Mouse (Mus musculus): Measurements from ENCODE around the gene Esrra. TPM values are rescaled to one million over a fixed set of nuclear protein-coding genes. Genes with fewer than 3 reads are reported as not detected.

Gene Esrra
- polyA plus RNA-seq, 1 experiment = 27.2 TPM

DNA sequence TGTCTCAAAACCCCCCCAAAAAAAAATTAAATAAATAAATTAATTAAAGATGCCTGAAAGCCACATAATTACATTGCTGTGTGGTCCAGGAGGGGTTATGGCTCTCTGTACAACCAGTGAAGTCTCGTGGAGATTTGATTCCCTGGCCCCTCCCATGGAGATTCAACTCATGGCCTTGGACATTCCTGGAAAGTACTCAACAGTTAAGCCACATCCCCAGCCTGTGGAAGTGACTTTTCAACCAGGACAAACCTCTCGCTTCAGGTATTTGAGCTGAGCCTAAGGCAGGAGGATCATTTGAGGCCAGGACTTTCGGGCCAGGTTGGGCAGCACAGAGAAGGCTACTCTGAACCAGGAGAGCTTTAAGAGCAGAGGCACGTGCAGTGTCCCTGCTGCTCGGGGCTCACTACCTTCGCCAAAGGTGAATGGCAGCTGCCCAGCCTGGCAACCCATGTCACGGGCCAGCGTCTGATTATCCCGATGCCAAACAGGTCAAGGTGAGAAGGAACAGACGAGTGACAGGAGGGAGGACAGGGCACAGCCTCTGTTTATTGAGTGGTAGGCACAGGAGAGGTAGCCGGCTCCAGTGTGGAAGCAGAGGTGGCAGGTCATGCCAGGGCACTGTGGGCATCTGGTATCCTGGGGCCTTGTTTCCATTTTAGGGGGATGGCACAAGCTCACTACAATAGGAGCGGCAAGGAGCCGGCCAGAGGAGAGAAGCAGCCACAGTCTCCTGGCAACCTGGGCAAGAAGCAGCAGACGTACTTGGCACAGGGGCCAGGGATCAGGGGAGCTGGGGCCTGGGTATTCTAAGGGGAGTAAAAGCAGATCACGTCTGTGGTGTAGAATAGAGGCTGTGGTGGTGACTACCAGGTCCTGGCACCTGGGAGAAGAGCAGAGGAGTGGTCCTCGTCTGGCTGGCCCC is 16.2 kb upstream of the Esrra start:
- 87% methylated on average over 16 of the region's 16 CpGs for WGBS
- H3K4me3 ChIP-seq (replicated peaks; ENCODE audit: control insufficient read depth, low read depth, low read length) = no peak overlapping the region
- TF ChIP-seq CTCF (IDR thresholded peaks at IDR 0.05; ENCODE audit: control insufficient read depth, insufficient read depth, low read length) (no peak), POLR2A (IDR thresholded peaks at IDR 0.05; ENCODE audit: borderline replicate concordance, control insufficient read depth, low read depth, low read length) (no peak)
- H3K27ac ChIP-seq (ENCODE audit: control insufficient read depth, insufficient read depth, low read depth, low read length, poor library complexity) = no peak overlapping the region
- H3K4me1 ChIP-seq (ENCODE audit: control insufficient read depth, insufficient read depth, low read length) = peaks cover 2% of the 10 kb centered on the region

DNA sequence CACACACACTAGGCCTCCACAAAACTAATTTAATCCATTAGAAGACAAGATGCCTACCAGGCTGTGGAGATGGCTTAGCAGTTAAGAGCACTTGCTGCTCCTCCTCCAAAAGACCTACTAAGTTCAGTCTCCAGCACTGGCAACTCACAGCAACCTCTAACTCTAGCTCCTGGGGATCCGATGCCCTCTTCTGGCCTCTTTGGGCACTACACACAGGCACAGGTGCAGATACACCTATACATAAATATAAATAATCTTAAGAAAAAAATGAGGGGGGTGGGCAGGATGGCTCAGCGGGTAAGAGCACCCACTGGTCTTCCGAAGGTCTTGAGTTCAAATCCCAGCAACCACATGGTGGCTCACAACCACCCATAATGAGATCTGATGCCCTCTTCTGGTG is 14.7 kb upstream of the Esrra start:
- TF ChIP-seq POLR2A (IDR thresholded peaks at IDR 0.05; ENCODE audit: borderline replicate concordance, control insufficient read depth, low read depth, low read length) (no peak), CTCF (IDR thresholded peaks at IDR 0.05; ENCODE audit: control insufficient read depth, insufficient read depth, low read length) (peak; percentile 61)
- Histone ChIP-seq H3K4me3 (replicated peaks; ENCODE audit: control insufficient read depth, low read depth, low read length) (no peak overlapping the region), H3K27ac (ENCODE audit: control insufficient read depth, insufficient read depth, low read depth, low read length, poor library complexity) (no peak overlapping the region), H3K4me1 (ENCODE audit: control insufficient read depth, insufficient read depth, low read length) (peaks cover 2% of the 10 kb centered on the region)
- 31% methylated on average over 3 of the region's 3 CpGs for WGBS

DNA sequence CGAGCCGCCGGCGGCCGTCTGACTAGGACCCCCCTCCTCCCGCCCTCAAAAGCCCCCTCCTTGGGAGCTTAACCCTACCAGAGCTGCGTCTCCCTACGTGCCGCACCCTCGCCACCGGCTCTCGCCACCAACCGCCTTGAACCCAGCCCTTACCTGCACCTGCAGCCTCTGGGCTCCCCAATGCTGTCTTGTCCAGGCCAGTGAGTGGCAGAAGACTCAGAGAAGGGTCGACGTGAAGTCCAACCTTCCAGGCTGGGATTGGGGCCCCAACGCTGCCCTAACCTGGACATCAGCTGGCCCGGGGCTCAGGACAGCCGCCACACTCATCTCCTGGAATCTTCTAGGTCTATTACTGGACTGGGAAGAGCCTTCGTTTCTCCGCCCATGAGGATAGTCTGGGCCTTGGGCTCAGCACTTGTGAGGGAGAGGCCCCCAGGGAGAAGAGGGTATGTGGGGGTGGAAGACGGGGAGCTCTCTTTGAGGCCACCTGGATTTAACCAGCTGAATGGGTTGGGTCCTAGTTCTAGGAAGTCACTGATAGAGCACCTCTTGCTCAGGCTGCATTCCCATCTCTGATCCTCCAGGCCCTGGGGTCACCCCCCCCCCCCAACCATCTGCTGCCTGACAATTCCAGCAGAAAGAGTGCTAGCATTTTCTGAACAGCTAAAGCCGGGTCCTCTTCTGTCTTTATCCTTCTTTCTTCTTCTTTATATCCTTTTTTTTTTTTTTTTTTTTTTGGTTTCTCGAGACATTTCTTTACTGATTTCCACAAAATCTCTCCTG is 12.8 kb upstream of the Esrra start, which contains the start of gene Kcnk4:
TSS of gene Kcnk4 (minus strand) at position 321 of the 783 bp plus-strand sequence.
- H3K4me1 ChIP-seq (ENCODE audit: control insufficient read depth, insufficient read depth, low read length) = peaks cover 2% of the 10 kb centered on the region; the same call in 1 of the 2 replicates
- no peak within 1 kb of the TSS for H3K27ac ChIP-seq (ENCODE audit: control insufficient read depth, insufficient read depth, low read depth, low read length, poor library complexity)
- 23% methylated on average over 23 of the region's 23 CpGs for WGBS
- no peak within 1 kb of the TSS for H3K4me3 ChIP-seq (replicated peaks; ENCODE audit: control insufficient read depth, low read depth, low read length)
- no peak for TF ChIP-seq CTCF (IDR thresholded peaks at IDR 0.05; ENCODE audit: control insufficient read depth, insufficient read depth, low read length)

DNA sequence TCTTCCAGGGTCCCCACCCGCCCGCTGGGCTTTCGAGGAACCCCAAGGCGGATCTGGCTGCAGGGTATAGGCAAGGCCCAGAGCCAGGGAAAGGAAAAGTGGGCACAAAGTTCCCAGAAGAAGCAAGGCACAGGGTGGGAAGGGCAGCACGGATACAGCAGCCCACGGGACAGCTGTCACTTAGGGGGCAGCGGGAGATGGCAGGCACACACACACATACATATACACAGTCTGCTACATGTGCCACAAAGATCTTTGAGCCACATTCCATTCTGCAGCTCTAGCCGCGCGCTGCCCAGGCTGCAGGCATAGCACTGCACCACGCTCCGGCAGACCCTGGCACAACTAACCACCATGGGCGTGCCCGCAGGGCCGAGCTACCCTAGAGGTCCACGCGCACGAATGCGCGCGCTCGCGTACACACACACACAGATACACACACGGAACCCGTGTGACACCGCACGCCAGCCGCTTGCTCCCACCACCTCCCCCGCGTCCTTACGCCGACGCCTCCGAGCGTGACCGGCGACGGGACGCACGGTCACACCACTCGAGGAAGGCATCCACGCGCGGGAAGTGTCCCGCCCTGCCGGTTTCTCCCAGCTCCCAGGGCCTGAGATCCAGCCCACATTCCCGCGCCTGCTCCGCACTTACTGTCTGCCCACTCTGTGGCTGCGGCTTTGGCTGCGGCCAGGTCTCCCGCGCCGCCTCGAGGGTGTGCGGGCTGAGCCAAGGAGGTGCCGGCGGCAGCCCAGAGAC is 12.0 kb upstream of the Esrra start:
- no peak overlapping the region for H3K4me3 ChIP-seq (replicated peaks; ENCODE audit: control insufficient read depth, low read depth, low read length)
- TF ChIP-seq CTCF (IDR thresholded peaks at IDR 0.05; ENCODE audit: control insufficient read depth, insufficient read depth, low read length) (no peak), POLR2A (IDR thresholded peaks at IDR 0.05; ENCODE audit: borderline replicate concordance, control insufficient read depth, low read depth, low read length) (no peak)
- WGBS = 5% methylated on average over 58 of the region's 58 CpGs
- peaks cover 2% of the 10 kb centered on the region; the same call in 1 of the 2 replicates for H3K4me1 ChIP-seq (ENCODE audit: control insufficient read depth, insufficient read depth, low read length)
- no peak overlapping the region for H3K27ac ChIP-seq (ENCODE audit: control insufficient read depth, insufficient read depth, low read depth, low read length, poor library complexity)

DNA sequence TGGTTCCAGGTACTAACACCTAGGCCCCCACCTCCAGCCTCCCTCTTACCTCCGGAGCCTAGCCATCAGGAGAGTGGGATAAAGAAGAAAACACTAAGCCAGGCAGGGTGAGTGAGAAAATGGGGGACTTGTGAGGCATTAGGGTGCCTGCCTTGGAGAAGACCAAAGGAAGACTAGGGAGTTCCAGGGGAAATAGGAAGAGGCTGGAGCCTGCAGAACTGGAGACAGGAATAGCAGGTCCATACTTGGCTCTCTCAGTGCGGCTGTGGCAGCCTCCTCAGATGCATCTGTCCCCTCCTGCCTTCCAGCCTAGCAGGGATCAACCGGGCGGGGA is 11.5 kb upstream of the Esrra start:
- Histone ChIP-seq H3K4me3 (replicated peaks; ENCODE audit: control insufficient read depth, low read depth, low read length) (no peak overlapping the region), H3K4me1 (ENCODE audit: control insufficient read depth, insufficient read depth, low read length) (peaks cover 2% of the 10 kb centered on the region; the same call in 1 of the 2 replicates), H3K27ac (ENCODE audit: control insufficient read depth, insufficient read depth, low read depth, low read length, poor library complexity) (no peak overlapping the region)
- TF ChIP-seq POLR2A (IDR thresholded peaks at IDR 0.05; ENCODE audit: borderline replicate concordance, control insufficient read depth, low read depth, low read length) (no peak), CTCF (IDR thresholded peaks at IDR 0.05; ENCODE audit: control insufficient read depth, insufficient read depth, low read length) (no peak)
- WGBS = 45% methylated on average over 4 of the region's 4 CpGs

DNA sequence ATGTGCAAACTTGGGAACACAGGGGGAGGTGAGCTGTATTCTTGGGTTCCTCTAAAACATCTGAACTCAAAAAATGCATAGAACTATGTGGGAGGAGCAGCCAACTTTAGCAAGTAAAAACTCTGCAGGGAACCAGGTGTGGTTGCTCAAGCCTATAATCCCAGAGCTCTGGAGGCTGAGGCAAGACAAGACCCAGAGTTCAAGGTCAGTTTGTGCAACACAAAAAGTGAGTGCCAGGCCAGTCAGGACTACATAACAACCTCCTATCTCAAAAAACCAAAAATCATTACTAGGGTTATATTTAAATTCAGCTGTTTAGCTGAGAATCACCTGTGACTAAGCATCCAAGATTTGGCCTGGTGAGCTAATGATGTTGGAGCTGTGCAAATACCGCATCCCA is 10.4 kb upstream of the Esrra start:
- Histone ChIP-seq H3K4me3 (replicated peaks; ENCODE audit: control insufficient read depth, low read depth, low read length) (no peak overlapping the region), H3K27ac (ENCODE audit: control insufficient read depth, insufficient read depth, low read depth, low read length, poor library complexity) (no peak overlapping the region), H3K4me1 (ENCODE audit: control insufficient read depth, insufficient read depth, low read length) (peaks cover 2% of the 10 kb centered on the region; the same call in 1 of the 2 replicates)
- 60% methylated on average over 1 of the region's 1 CpGs for WGBS
- TF ChIP-seq CTCF (IDR thresholded peaks at IDR 0.05; ENCODE audit: control insufficient read depth, insufficient read depth, low read length) = no peak
- TF ChIP-seq POLR2A (IDR thresholded peaks at IDR 0.05; ENCODE audit: borderline replicate concordance, control insufficient read depth, low read depth, low read length) = no peak

DNA sequence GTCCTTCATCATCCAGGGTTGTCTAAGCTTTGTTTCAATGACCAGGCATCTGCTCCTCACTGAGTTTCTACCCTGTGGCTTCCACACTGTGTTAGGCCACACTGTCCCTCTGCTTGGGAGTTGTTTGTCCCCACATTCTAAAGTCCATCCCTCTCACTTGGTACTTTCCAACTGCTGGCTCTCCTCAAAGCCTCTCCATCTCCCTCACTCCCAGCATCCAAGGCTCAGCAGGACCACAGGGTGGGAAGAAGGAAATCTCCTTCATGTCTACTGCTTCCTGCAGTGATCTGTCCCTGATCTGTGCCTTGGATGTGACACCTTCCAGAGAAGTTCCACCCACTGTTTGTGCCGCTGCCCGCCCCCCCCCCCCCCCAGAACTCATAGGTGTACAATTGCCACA is 9.4 kb upstream of the Esrra start:
- Histone ChIP-seq H3K27ac (ENCODE audit: control insufficient read depth, insufficient read depth, low read depth, low read length, poor library complexity) (no peak overlapping the region), H3K4me1 (ENCODE audit: control insufficient read depth, insufficient read depth, low read length) (peaks cover 2% of the 10 kb centered on the region), H3K4me3 (replicated peaks; ENCODE audit: control insufficient read depth, low read depth, low read length) (no peak overlapping the region)
- TF ChIP-seq CTCF (IDR thresholded peaks at IDR 0.05; ENCODE audit: control insufficient read depth, insufficient read depth, low read length) (no peak), POLR2A (IDR thresholded peaks at IDR 0.05; ENCODE audit: borderline replicate concordance, control insufficient read depth, low read depth, low read length) (no peak)
- WGBS = 32% methylated on average over 2 of the region's 2 CpGs

DNA sequence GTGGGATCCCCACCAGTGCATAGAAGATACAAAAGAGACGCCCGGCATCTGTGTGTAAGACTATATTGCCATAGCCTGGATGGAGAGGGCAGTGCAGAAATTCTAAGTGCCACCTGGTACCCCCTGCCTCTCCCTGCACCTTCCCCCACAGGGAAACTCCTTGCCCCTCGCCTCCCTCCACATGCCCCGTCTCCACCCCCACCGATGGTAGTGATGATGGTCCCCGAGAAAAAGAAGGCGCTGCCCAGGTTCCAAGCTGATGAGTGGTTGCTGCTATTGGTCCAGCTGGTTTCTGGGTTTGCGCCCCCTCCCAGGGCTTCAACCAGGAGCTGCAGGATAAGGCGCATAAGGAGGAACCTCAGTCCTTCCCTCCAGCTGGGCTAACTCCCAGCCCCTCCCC is 6.5 kb upstream of the Esrra start:
- H3K4me1 ChIP-seq (ENCODE audit: control insufficient read depth, insufficient read depth, low read length) = peaks cover 2% of the 10 kb centered on the region; the same call in 1 of the 2 replicates
- no peak for TF ChIP-seq CTCF (IDR thresholded peaks at IDR 0.05; ENCODE audit: control insufficient read depth, insufficient read depth, low read length)
- no peak for TF ChIP-seq POLR2A (IDR thresholded peaks at IDR 0.05; ENCODE audit: borderline replicate concordance, control insufficient read depth, low read depth, low read length)
- no peak overlapping the region for H3K4me3 ChIP-seq (replicated peaks; ENCODE audit: control insufficient read depth, low read depth, low read length)
- H3K27ac ChIP-seq (ENCODE audit: control insufficient read depth, insufficient read depth, low read depth, low read length, poor library complexity) = no peak overlapping the region
- WGBS = 15% methylated on average over 9 of the region's 9 CpGs
